Mouse (Mus musculus): ENCODE results near the gene Hgd. TPM values are rescaled to one million over a fixed set of nuclear protein-coding genes. Genes with fewer than 3 reads are reported as not detected.

The Hgd gene
- polyA plus RNA-seq, 1 experiment from 2014 or later, result 0.34 TPM

DNA sequence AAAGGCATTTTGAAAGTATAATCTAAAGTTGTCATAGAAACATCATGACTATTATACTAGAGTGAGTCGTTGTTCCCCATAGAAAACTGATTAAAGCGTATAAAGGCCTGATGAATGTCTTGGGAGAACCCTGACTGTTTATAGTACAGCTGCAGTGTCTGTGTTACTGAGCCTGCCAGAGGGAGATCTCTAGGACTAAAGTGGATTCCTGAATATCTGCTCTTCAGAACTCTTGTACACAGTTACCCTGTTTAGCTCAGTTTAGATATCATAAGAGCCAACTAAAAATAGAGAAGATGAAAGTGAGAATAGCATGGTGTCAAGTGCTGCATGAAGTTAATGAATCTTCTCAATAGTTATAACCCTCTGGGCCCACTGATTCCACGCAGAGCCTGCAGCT lies 29.7 kb upstream of the Hgd start:
- Histone ChIP-seq H3K4me2 (ENCODE audit: low read length) (no peak overlapping the region), H3K4me3 (ENCODE audit: low read depth, low read length) (no peak overlapping the region), H3K4me1 (ENCODE audit: control insufficient read depth, insufficient read depth, low read length) (peaks cover 3% of the 10 kb centered on the region; the same call in 1 of the 2 replicates), H3K9ac (ENCODE audit: low read depth, low read length) (no peak overlapping the region), H3K9me3 (replicated peaks; ENCODE audit: control insufficient read depth, low read length, poor library complexity, severe bottlenecking) (no peaks in the 10 kb centered on the region), H3K36me3 (ENCODE audit: control insufficient read depth, insufficient read depth, low read length) (no peaks in the 10 kb centered on the region), H3K27me3 (ENCODE audit: control insufficient read depth, insufficient read depth, low read depth, low read length) (no peaks in the 10 kb centered on the region), H3K27ac (ENCODE audit: low read length) (no peak overlapping the region)
- ATAC-seq, result no peak
- WGBS, result 49% methylated on average over 3 of the region's 3 CpGs

DNA sequence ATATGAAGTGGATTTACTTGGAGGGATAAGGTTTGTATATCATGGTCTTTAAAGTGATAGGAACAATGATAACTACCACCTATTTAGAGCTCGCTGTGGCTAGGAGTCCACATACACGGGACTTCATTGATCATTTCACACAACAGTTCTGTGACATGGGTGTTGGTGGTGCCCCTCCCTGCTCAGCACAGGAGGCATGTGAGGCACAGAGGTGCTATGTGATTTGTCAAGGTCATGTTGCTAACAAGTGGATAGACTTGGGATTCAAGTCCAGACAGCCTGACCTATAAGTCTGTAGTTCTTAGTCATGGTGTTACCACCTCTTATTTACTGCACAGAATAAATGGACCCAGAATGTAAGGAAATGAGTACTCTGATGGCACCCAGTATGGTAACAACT lies 29.0 kb upstream of the Hgd start:
- no peak for ATAC-seq
- 94% methylated on average over 2 of the region's 2 CpGs for WGBS
- peaks cover 3% of the 10 kb centered on the region; the same call in 1 of the 2 replicates for H3K4me1 ChIP-seq (ENCODE audit: control insufficient read depth, insufficient read depth, low read length)
- H3K9ac ChIP-seq (ENCODE audit: low read depth, low read length), result no peak overlapping the region
- H3K4me3 ChIP-seq (ENCODE audit: low read depth, low read length), result no peak overlapping the region
- no peak overlapping the region for H3K27ac ChIP-seq (ENCODE audit: low read length)
- no peaks in the 10 kb centered on the region for H3K9me3 ChIP-seq (replicated peaks; ENCODE audit: control insufficient read depth, low read length, poor library complexity, severe bottlenecking)
- H3K4me2 ChIP-seq (ENCODE audit: low read length), result no peak overlapping the region
- no peaks in the 10 kb centered on the region for H3K27me3 ChIP-seq (ENCODE audit: control insufficient read depth, insufficient read depth, low read depth, low read length)
- H3K36me3 ChIP-seq (ENCODE audit: control insufficient read depth, insufficient read depth, low read length), result no peaks in the 10 kb centered on the region

DNA sequence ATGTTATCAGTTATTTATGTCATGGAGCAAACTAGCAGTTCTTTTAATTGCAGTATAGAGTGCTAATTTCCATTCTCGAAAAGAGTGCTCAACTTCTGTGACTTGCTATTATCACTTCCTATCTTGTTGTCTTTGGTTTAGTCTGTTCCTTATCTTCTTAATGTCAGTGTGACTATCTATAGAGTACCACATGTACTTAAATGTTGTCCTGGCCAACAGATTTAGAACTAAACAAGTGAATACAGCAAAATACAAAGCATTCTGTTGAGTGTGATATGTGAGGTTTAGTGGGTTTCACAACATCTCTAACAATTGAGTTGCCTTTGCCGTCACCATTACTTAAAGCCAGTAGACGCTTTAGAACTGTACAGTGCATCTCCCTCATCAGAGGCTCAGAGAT lies 27.1 kb upstream of the Hgd start:
- no peak overlapping the region for H3K27ac ChIP-seq (ENCODE audit: low read length)
- H3K9ac ChIP-seq (ENCODE audit: low read depth, low read length), result no peak overlapping the region
- H3K27me3 ChIP-seq (ENCODE audit: control insufficient read depth, insufficient read depth, low read depth, low read length), result no peaks in the 10 kb centered on the region
- H3K4me1 ChIP-seq (ENCODE audit: control insufficient read depth, insufficient read depth, low read length), result no peaks in the 10 kb centered on the region
- H3K36me3 ChIP-seq (ENCODE audit: control insufficient read depth, insufficient read depth, low read length), result peaks cover 2% of the 10 kb centered on the region; the same call in 1 of the 2 replicates
- no peak overlapping the region for H3K4me3 ChIP-seq (ENCODE audit: low read depth, low read length)
- no peak overlapping the region for H3K4me2 ChIP-seq (ENCODE audit: low read length)
- 96% methylated on average over 3 of the region's 3 CpGs for WGBS
- H3K9me3 ChIP-seq (replicated peaks; ENCODE audit: control insufficient read depth, low read length, poor library complexity, severe bottlenecking), result no peaks in the 10 kb centered on the region
- ATAC-seq, result no peak

DNA sequence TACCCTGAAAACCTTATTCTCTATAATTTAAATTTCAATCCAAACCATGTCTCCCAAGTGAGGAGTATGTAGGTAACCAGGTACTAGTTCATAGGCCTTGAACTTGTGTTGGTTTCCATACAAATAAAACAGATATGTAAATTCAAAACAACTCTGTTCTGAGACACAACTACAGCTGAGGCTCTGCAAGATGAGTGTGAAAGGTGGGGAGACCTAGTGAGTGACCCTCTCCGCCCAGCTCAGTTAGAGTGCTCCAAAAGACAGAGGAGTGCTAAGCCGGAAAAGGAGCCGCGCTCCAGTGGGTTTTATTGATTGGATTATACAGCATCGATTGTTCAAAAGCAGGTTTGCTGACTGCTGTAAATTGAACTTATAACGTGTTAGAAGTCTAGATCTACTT lies 17.5 kb upstream of the Hgd start:
- no peak for ATAC-seq
- Histone ChIP-seq H3K27me3 (ENCODE audit: control insufficient read depth, insufficient read depth, low read depth, low read length) (no peaks in the 10 kb centered on the region), H3K4me1 (ENCODE audit: control insufficient read depth, insufficient read depth, low read length) (no peaks in the 10 kb centered on the region), H3K4me2 (ENCODE audit: low read length) (no peak overlapping the region), H3K9ac (ENCODE audit: low read depth, low read length) (no peak overlapping the region), H3K36me3 (ENCODE audit: control insufficient read depth, insufficient read depth, low read length) (peaks cover 2% of the 10 kb centered on the region; the same call in 1 of the 2 replicates), H3K9me3 (replicated peaks; ENCODE audit: control insufficient read depth, low read length, poor library complexity, severe bottlenecking) (no peaks in the 10 kb centered on the region), H3K27ac (ENCODE audit: low read length) (no peak overlapping the region), H3K4me3 (ENCODE audit: low read depth, low read length) (no peak overlapping the region)
- 43% methylated on average over 6 of the region's 6 CpGs for WGBS

DNA sequence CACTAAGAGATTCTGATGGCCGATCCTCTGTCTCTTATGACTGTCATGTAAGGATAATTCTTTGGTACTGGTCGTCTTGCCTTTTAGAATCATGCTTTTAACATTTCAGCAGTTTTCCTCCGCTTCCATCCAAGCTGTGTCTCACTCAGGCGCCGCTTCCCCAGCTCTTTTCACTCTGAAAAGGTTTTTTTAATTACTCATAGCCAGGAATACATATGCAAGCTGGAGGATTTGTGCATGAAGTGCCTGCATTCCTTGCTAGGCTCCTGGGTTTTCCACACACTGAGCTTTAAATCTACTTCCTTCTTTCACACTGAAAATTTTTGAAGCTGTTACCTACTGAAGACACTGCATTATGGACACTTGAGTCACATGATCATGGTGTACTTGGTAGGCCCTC lies 17.0 kb upstream of the Hgd start:
- H3K27me3 ChIP-seq (ENCODE audit: control insufficient read depth, insufficient read depth, low read depth, low read length), result no peaks in the 10 kb centered on the region
- WGBS, result 61% methylated on average over 5 of the region's 5 CpGs
- H3K4me3 ChIP-seq (ENCODE audit: low read depth, low read length), result no peak overlapping the region

DNA sequence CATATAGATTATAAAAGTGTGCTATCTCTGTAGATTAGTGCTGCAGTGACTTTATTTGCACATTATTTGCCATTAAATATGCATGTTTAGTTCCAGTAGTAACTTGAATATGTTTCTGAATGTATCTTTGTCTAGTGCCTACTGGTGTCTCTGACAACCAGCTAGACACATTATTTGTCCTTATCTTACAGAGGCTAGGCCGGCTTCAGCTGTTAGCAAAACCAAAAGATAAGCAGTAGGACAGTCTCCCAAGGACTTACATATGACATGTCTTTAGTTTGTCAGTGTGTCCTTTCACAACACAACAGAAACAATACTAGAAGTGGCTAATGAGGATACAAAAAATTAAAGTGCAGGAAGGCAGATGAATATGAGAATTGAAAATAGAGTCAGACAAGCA lies 14.8 kb upstream of the Hgd start:
- ATAC-seq, result no peak
- Histone ChIP-seq H3K4me3 (ENCODE audit: low read depth, low read length) (no peak overlapping the region), H3K27ac (ENCODE audit: low read length) (no peak overlapping the region), H3K4me2 (ENCODE audit: low read length) (no peak overlapping the region), H3K4me1 (ENCODE audit: control insufficient read depth, insufficient read depth, low read length) (no peaks in the 10 kb centered on the region), H3K27me3 (ENCODE audit: control insufficient read depth, insufficient read depth, low read depth, low read length) (no peaks in the 10 kb centered on the region), H3K36me3 (ENCODE audit: control insufficient read depth, insufficient read depth, low read length) (0 out of 2 replicates have a peak, but pooled peaks cover under 1% of the 10 kb centered on the region), H3K9ac (ENCODE audit: low read depth, low read length) (no peak overlapping the region), H3K9me3 (replicated peaks; ENCODE audit: control insufficient read depth, low read length, poor library complexity, severe bottlenecking) (no peaks in the 10 kb centered on the region)
- 83% methylated on average over 1 of the region's 1 CpGs for WGBS

More for the DNA sequence above, 17.0 kb upstream of the Hgd start:
- H3K4me1 ChIP-seq (ENCODE audit: control insufficient read depth, insufficient read depth, low read length), result no peaks in the 10 kb centered on the region
- H3K9me3 ChIP-seq (replicated peaks; ENCODE audit: control insufficient read depth, low read length, poor library complexity, severe bottlenecking), result no peaks in the 10 kb centered on the region
- H3K9ac ChIP-seq (ENCODE audit: low read depth, low read length), result no peak overlapping the region
- H3K4me2 ChIP-seq (ENCODE audit: low read length), result no peak overlapping the region
- H3K36me3 ChIP-seq (ENCODE audit: control insufficient read depth, insufficient read depth, low read length), result 0 out of 2 replicates have a peak, but pooled peaks cover 2% of the 10 kb centered on the region
- H3K27ac ChIP-seq (ENCODE audit: low read length), result no peak overlapping the region
- no peak for ATAC-seq

DNA sequence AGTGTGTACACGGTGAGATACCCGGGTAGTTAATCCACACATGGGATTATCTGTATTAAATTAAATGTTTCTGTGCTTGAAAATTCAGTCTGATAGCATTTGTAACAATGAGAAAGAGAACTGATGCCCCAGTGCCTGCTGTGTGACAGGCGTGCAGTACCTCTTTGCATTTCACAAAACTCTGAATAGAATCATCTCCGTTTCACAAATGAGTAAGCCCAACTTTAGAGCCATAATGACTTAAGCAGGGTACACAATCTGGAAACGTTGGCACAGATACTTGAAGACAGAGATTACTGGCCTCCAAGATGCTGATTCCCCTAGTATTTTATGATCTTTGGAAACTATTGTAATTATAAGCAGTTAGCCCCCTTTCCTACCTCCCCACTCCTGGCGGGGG lies 13.8 kb upstream of the Hgd start:
- H3K27me3 ChIP-seq (ENCODE audit: control insufficient read depth, insufficient read depth, low read depth, low read length), result no peaks in the 10 kb centered on the region
- no peak for ATAC-seq
- H3K4me3 ChIP-seq (ENCODE audit: low read depth, low read length), result no peak overlapping the region
- WGBS, result 48% methylated on average over 6 of the region's 6 CpGs
- H3K4me2 ChIP-seq (ENCODE audit: low read length), result no peak overlapping the region
- H3K4me1 ChIP-seq (ENCODE audit: control insufficient read depth, insufficient read depth, low read length), result no peaks in the 10 kb centered on the region
- H3K27ac ChIP-seq (ENCODE audit: low read length), result no peak overlapping the region
- no peaks in the 10 kb centered on the region for H3K36me3 ChIP-seq (ENCODE audit: control insufficient read depth, insufficient read depth, low read length)
- H3K9me3 ChIP-seq (replicated peaks; ENCODE audit: control insufficient read depth, low read length, poor library complexity, severe bottlenecking), result no peaks in the 10 kb centered on the region
- no peak overlapping the region for H3K9ac ChIP-seq (ENCODE audit: low read depth, low read length)

DNA sequence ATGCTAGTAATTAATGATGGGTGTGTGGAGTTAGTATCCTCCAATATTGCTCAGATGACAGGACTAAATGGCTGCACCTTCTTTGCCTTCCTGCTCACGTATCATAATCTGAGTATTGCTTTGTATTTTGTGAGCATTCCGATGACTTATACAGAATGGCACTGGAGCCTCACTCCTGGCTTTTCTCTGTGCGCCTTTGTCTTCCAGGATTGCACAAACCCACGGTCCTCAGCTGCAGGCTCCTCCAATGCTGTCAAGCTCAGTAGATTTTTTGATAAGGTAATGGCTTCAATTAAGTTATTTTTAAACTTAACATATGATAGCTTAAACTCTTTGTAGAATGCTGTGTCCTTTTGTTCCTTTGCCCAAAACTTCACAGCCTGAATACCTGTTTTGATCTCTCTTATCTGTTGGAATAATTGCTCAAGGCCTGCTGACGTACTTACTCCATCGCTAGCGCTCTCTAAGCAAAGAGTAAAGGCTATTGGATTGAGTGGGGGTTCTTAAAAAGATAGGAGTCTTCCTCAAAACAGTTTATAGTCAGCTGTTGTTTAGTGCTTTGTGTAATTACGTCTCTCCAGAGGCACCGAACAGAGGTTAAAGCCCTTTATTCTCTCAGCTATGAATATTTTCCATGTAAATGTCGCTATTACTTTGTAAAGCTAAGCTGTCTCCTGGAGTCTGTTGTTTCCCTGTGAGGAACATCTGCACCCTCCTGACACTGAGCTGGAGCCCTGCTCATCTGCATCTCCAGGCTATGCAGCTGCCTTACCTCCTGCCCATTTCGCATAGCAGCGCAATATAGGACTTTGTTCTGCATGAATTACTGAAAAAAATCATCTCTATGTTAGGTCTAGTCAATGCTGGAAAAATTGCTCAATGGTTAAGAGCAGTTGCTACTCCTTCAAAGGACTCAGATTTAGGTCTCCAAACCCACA lies 12.6 kb upstream of the Hgd start:
- no peaks in the 10 kb centered on the region for H3K4me1 ChIP-seq (ENCODE audit: control insufficient read depth, insufficient read depth, low read length)
- 54% methylated on average over 12 of the region's 12 CpGs for WGBS
- no peak overlapping the region for H3K9ac ChIP-seq (ENCODE audit: low read depth, low read length)
- H3K27me3 ChIP-seq (ENCODE audit: control insufficient read depth, insufficient read depth, low read depth, low read length), result no peaks in the 10 kb centered on the region
- no peak overlapping the region for H3K4me3 ChIP-seq (ENCODE audit: low read depth, low read length)
- H3K36me3 ChIP-seq (ENCODE audit: control insufficient read depth, insufficient read depth, low read length), result no peaks in the 10 kb centered on the region
- H3K27ac ChIP-seq (ENCODE audit: low read length), result 0 out of 2 replicates have a peak overlapping the region, but pooled peaks have one; percentile 20
- no peak overlapping the region for H3K4me2 ChIP-seq (ENCODE audit: low read length)
- no peaks in the 10 kb centered on the region for H3K9me3 ChIP-seq (replicated peaks; ENCODE audit: control insufficient read depth, low read length, poor library complexity, severe bottlenecking)
- ATAC-seq, result 0 out of 2 replicates have a peak, but pooled peaks have one; percentile 49

DNA sequence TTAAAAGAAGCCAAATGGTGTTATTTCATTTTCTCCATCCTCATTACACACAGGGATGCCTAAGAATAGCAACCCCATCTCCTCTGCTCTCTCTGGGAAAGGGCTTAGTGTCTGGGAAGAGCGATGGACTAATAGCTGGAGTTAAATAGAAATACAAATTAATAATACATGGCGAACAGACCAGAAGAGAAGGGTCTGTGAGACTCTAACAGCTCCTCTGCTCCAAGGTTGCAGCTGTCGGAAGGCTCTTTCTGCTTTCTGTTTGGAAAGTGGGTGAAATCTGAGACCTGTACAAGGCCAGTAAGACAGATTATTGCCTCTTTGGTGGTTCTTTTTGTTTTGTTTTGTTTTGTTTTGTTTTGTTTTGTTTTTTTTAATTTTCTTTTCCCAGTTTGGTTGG lies 8.4 kb upstream of the Hgd start:
- H3K27me3 ChIP-seq (ENCODE audit: control insufficient read depth, insufficient read depth, low read depth, low read length), result no peaks in the 10 kb centered on the region
- H3K4me3 ChIP-seq (ENCODE audit: low read depth, low read length), result no peak overlapping the region
- 62% methylated on average over 3 of the region's 3 CpGs for WGBS
- ATAC-seq, result no peak
- H3K27ac ChIP-seq (ENCODE audit: low read length), result no peak overlapping the region
- no peaks in the 10 kb centered on the region for H3K36me3 ChIP-seq (ENCODE audit: control insufficient read depth, insufficient read depth, low read length)
- H3K9me3 ChIP-seq (replicated peaks; ENCODE audit: control insufficient read depth, low read length, poor library complexity, severe bottlenecking), result no peaks in the 10 kb centered on the region; the same call in 1 of the 2 replicates
- H3K9ac ChIP-seq (ENCODE audit: low read depth, low read length), result no peak overlapping the region
- no peaks in the 10 kb centered on the region for H3K4me1 ChIP-seq (ENCODE audit: control insufficient read depth, insufficient read depth, low read length)
- H3K4me2 ChIP-seq (ENCODE audit: low read length), result no peak overlapping the region

Measured in midbrain, embryonic 16.5 days (tissue).